Mouse (Mus musculus) neural tube, embryonic 15.5 days (tissue): ENCODE results near the gene Bnc2. TPM values are rescaled to one million over a fixed set of nuclear protein-coding genes. Genes with fewer than 3 reads are reported as not detected.

Experiments
- ATAC-seq: fragments of 200-750 bp; cut with Nextera tagmentation; 2 replicates; pipeline ENCODE4 v1.8.0; 2017; ENCODE audit warnings: mild to moderate bottlenecking, moderate TSS enrichment, moderate library complexity; ENCODE audit not compliant: low FRiP score
- H3K27ac ChIP-seq: fragments of 300-500 bp; sonication (generic); replicated peaks from 2 replicates; pipeline ENCODE4 v1.5.1; 2015; ENCODE audit warnings: mild to moderate bottlenecking, inconsistent platforms
- H3K27me3 ChIP-seq: fragments of 300-500 bp; sonication (generic); replicated peaks from 2 replicates; pipeline ENCODE4 v1.6.1; 2015; ENCODE audit warnings: inconsistent platforms
- H3K36me3 ChIP-seq: fragments of 300-500 bp; sonication (generic); 2 replicates; pipeline ENCODE4 v1.6.1; 2015; ENCODE audit warnings: inconsistent platforms
- H3K4me1 ChIP-seq: fragments of 300-500 bp; sonication (generic); 2 replicates; pipeline ENCODE4 v1.6.1; 2015; ENCODE audit warnings: inconsistent platforms
- H3K4me2 ChIP-seq: fragments of 300-500 bp; sonication (generic); 2 replicates; pipeline ENCODE4 v1.6.1; 2015; ENCODE audit warnings: inconsistent platforms, mild to moderate bottlenecking, moderate library complexity
- H3K4me3 ChIP-seq: fragments of 300-500 bp; sonication (generic); replicated peaks from 2 replicates; pipeline ENCODE4 v1.5.1; 2015; ENCODE audit warnings: mild to moderate bottlenecking, inconsistent platforms
- H3K9ac ChIP-seq: fragments of 300-500 bp; sonication (generic); replicated peaks from 2 replicates; pipeline ENCODE4 v1.6.1; 2015; ENCODE audit warnings: mild to moderate bottlenecking, inconsistent platforms
- H3K9me3 ChIP-seq: fragments of 300-500 bp; sonication (generic); replicated peaks from 2 replicates; pipeline ENCODE4 v1.6.1; 2016; ENCODE audit warnings: inconsistent platforms
- WGBS: fragments of 180-500 bp; shearing (Covaris S2); methylation state at CpG from one replicate; pipeline ENCODE4 v1.1.7; 2015; ENCODE audit warnings: mixed read lengths; 5-methylcytosine and 5-hydroxymethylcytosine counted together
- polyA plus RNA-seq: library from polyadenylated mRNA; unstranded; fragments of >200 nt; fragmentation: Nextera tagmentation; extraction: Ambion mirVana; gene quantifications from 2 replicates; pipeline ENCODE4 v1.2.1, GENCODE M21; 2015

Bnc2 gene
- 14.2 and 16.2 TPM in 2 replicates for polyA plus RNA-seq

DNA sequence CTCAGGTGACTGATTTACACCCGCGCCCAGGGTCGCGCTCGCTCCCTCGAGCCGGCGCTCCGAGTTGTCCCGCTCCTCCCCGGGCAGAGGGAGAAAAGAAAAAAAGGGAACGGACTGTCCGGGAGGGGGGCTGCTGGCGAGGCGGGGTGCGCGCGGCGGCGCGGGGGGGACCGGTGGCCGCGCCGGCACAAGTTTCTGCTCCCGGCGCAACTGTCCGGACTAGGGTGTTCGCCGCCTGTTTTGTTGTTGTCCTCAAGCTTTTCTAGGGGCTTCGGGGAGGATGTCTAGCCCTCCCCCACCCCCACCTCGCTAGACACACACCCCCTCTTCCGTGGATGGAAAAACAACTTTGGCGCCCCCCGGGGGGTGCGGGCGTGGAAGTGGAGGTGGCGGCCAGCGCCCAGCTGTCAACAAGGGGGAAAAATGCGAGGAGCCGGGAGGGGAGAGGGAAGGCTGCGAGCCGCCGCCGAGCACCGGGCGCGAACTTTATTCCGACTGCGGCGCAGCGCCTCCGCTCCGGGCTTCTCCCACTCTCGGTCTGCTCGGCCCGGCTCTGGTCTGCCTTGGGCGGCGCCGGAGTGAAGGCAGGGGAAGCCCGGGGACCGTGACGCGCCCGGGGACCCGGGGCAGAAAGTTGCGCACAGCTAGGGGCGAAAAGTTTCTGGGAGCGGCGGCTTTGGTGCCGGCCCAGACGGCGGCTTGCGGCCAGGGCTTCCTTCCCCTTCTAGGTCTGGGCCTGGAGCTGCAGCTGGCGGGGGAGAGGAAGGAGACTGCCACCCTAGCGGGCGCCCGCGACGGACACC is at the start of gene Bnc2:
Bnc2 (minus strand) TSS at position 105 of the 803 bp plus-strand sequence.
- Histone ChIP-seq H3K27ac (peak within 1 kb of the TSS; percentile 68), H3K9me3 (no peaks in the 10 kb centered on the region), H3K4me3 (peak within 1 kb of the TSS; percentile 55), H3K36me3 (no peaks in the 10 kb centered on the region), H3K27me3 (peaks cover 39% of the 10 kb centered on the region), H3K4me2 (peak within 1 kb of the TSS; percentile 95), H3K9ac (peak within 1 kb of the TSS; percentile 58), H3K4me1 (peaks cover 24% of the 10 kb centered on the region)
- ATAC-seq, result peak; percentile 66
- under 1% methylated on average over 76 of the region's 80 CpGs for WGBS

DNA sequence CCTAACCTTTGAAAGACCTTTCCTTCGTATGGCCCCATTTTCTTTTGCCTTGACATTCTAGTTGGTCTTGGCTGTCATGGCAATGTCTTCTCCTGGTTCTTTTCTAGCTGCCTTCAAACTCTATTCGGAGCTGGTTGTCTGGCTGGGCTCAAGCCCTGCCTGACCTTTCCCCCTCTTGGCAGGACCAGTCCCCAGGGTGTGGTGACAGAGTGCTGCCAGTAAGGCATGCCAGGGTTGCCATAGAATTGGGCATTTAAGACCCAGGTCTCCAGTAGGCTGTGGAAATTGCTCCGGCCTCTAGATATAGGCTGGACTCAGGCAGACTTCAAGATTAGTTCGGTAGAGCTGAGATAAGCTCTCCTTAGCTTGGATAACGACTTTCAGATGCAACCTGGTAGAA is 32.9 kb upstream of the Bnc2 start:
- Histone ChIP-seq H3K4me1 (no peaks in the 10 kb centered on the region), H3K27me3 (no peaks in the 10 kb centered on the region), H3K4me3 (no peak overlapping the region), H3K4me2 (no peak overlapping the region), H3K36me3 (no peaks in the 10 kb centered on the region), H3K9me3 (no peaks in the 10 kb centered on the region), H3K27ac (no peak overlapping the region), H3K9ac (no peak overlapping the region)
- no peak for ATAC-seq
- 90% methylated on average over 5 of the region's 5 CpGs for WGBS

DNA sequence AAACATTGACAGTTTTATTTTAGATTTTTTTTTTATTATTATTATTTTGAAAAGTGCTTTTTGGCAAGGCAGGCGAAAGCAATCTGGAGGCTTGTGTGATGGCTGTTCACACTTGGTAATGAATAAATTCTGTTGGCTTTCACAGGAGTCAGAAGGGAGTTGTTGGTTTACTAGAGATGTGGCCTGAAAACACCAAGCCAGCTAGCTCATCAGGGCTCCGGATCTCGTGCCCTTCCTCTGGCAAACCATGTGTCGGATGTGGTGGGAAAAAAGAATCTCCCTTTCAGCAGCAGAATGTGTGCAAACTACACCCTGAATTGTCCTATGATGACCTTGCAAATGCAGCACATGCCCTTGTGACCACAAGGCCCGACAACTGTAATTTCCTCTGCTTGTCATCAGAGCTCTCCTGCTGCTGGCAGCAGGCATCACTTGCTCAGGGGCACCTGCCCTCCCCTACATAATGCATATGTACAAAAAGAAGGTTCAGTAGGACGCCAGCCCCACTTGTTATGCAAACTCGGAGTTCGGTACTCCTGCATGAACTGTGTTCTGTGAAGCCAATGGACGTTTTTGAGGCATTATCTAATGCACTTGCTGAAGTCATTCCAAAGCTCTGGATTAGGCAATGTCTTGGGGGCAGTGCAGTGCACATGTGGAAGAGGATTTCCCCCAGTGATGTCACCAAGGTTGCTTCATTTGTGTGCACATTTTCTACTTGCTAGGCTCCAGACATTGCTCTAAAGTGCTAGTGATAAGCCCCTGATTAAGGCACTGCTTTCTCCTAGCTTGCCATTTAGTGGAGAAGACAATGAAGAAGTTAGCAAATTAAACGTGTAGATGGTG is 10.7 kb upstream of the Bnc2 start:
- Histone ChIP-seq H3K36me3 (no peaks in the 10 kb centered on the region), H3K9ac (no peak overlapping the region), H3K27me3 (no peaks in the 10 kb centered on the region), H3K4me3 (no peak overlapping the region), H3K4me2 (no peak overlapping the region), H3K4me1 (no peaks in the 10 kb centered on the region; the same call in 1 of the 2 replicates), H3K9me3 (no peaks in the 10 kb centered on the region), H3K27ac (no peak overlapping the region)
- no peak for ATAC-seq
- 62% methylated on average over 10 of the region's 10 CpGs for WGBS

DNA sequence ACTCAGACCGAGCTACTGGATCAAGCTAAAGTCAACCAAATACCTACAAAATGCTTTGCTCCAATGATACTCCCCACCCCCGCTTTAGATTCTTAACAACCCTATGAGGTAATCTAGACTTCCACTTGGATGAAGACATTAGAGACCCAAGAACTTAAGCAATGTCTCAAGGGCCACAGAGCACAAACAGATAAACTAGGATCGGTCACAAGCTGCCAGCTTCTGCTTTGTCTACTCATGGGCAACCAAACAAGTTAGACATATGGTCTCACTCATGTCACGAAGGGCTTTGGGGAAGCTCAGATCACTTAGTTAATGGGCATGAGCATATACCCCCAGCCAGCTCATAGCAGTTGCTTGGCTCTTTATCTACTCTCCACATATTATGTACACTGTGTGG is 9.9 kb upstream of the Bnc2 start:
- Histone ChIP-seq H3K9me3 (no peaks in the 10 kb centered on the region), H3K9ac (no peak overlapping the region), H3K4me1 (no peaks in the 10 kb centered on the region; the same call in 1 of the 2 replicates), H3K27me3 (no peaks in the 10 kb centered on the region), H3K36me3 (no peaks in the 10 kb centered on the region), H3K4me2 (no peak overlapping the region), H3K4me3 (no peak overlapping the region), H3K27ac (no peak overlapping the region)
- no peak for ATAC-seq
- WGBS, result 88% methylated on average over 4 of the region's 4 CpGs

GRCm38 (mm10) chr4:84675974-84676315 is 870 bp upstream of the Bnc2 start:
- no peaks in the 10 kb centered on the region for H3K36me3 ChIP-seq

GRCm38 (mm10) chr4:84674318-84675170 is 531 bp downstream of the Bnc2 start:
- Histone ChIP-seq H3K27me3 (peaks cover 42% of the 10 kb centered on the region), H3K9me3 (no peaks in the 10 kb centered on the region), H3K9ac (peak overlapping the region; percentile 58), H3K4me1 (peaks cover 24% of the 10 kb centered on the region), H3K4me3 (peak overlapping the region; percentile 55), H3K4me2 (peak overlapping the region; percentile 95), H3K36me3 (no peaks in the 10 kb centered on the region), H3K27ac (peak overlapping the region; percentile 68)
- WGBS, result under 1% methylated on average over 98 of the region's 104 CpGs
- peak; percentile 84 for ATAC-seq

More at GRCm38 (mm10) chr4:84675974-84676315, 870 bp upstream of the Bnc2 start:
- Histone ChIP-seq H3K4me1 (peaks cover 24% of the 10 kb centered on the region), H3K9me3 (no peaks in the 10 kb centered on the region), H3K27ac (peak overlapping the region; percentile 68), H3K4me2 (peak overlapping the region; percentile 95), H3K9ac (peak overlapping the region; percentile 58), H3K4me3 (peak overlapping the region; percentile 55), H3K27me3 (peaks cover 39% of the 10 kb centered on the region)
- no peak for ATAC-seq
- WGBS, result 2% methylated on average over 19 of the region's 19 CpGs

GRCm38 (mm10) chr4:84673681-84674307 is 1.3 kb downstream of the Bnc2 start:
- peak overlapping the region; percentile 95 for H3K4me2 ChIP-seq
- H3K4me3 ChIP-seq, result peak overlapping the region; percentile 55
- H3K4me1 ChIP-seq, result peaks cover 27% of the 10 kb centered on the region
- peaks cover 45% of the 10 kb centered on the region for H3K27me3 ChIP-seq
- H3K27ac ChIP-seq, result no peak overlapping the region; the same call in 1 of the 2 replicates
- no peaks in the 10 kb centered on the region for H3K36me3 ChIP-seq
- H3K9me3 ChIP-seq, result no peaks in the 10 kb centered on the region
- 8% methylated on average over 10 of the region's 10 CpGs for WGBS
- H3K9ac ChIP-seq, result peak overlapping the region; percentile 58; the same call in 1 of the 2 replicates
- no peak for ATAC-seq

- Histone ChIP-seq H3K27ac (no peak overlapping the region), H3K9me3 (no peaks in the 10 kb centered on the region), H3K4me3 (peak overlapping the region; percentile 8; the same call in 1 of the 2 replicates), H3K9ac (no peak overlapping the region), H3K36me3 (no peaks in the 10 kb centered on the region), H3K4me1 (peaks cover 27% of the 10 kb centered on the region), H3K27me3 (peaks cover 40% of the 10 kb centered on the region), H3K4me2 (peak overlapping the region; percentile 27)
- WGBS, result 25% methylated on average over 14 of the region's 14 CpGs
- no peak for ATAC-seq
Observed at GRCm38 (mm10) chr4:84672181-84672791, 2.8 kb downstream of the Bnc2 start.

GRCm38 (mm10) chr4:84670996-84671395 is 4.1 kb downstream of the Bnc2 start:
- no peak overlapping the region for H3K4me3 ChIP-seq
- peaks cover 34% of the 10 kb centered on the region for H3K27me3 ChIP-seq
- 74% methylated on average over 1 of the region's 1 CpGs for WGBS
- ATAC-seq, result no peak
- peaks cover 26% of the 10 kb centered on the region for H3K4me1 ChIP-seq
- H3K36me3 ChIP-seq, result no peaks in the 10 kb centered on the region
- H3K4me2 ChIP-seq, result no peak overlapping the region
- no peak overlapping the region for H3K9ac ChIP-seq
- no peak overlapping the region for H3K27ac ChIP-seq
- no peaks in the 10 kb centered on the region for H3K9me3 ChIP-seq

DNA sequence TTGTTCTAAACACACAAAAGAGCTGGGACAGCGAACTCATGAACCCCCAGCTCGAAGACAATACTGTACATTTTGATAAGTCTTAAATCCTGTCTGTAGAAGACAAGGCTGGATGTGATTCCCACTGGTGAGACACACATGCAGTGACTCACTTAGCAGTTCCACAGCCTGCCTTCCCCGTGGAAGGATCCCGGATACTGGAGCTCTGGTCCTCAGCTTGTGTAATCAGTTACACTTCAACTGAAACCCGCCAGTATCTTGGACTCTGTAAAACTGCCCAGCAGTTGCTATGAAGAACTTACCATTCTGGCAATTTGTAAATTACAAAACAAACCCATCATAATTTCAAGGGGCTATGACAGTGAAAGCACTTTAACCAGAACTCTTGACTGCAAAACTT is 5.4 kb downstream of the Bnc2 start:
- H3K36me3 ChIP-seq, result no peaks in the 10 kb centered on the region

More for the DNA sequence above, 5.4 kb downstream of the Bnc2 start:
- H3K9me3 ChIP-seq, result no peaks in the 10 kb centered on the region
- WGBS, result 39% methylated on average over 5 of the region's 5 CpGs
- H3K4me2 ChIP-seq, result no peak overlapping the region
- H3K27me3 ChIP-seq, result peaks cover 26% of the 10 kb centered on the region
- H3K9ac ChIP-seq, result no peak overlapping the region
- no peak for ATAC-seq
- no peak overlapping the region for H3K27ac ChIP-seq
- peaks cover 13% of the 10 kb centered on the region for H3K4me1 ChIP-seq
- H3K4me3 ChIP-seq, result no peak overlapping the region
